Mouse (Mus musculus) intestine, embryonic 15.5 days (tissue): ENCODE measurements at regions not wholly inside any gene's neighbourhood (a gene's known extent, or its start where the extent isn't known, plus 50 kb on each side); places are given as distances from the start of the nearest gene placed in this dataset.

ENCODE experiments used
- ATAC-seq: fragments of 200-750 bp; cut with Nextera tagmentation; 2 replicates; pipeline ENCODE4 v1.8.0; 2017; ENCODE audit warnings: moderate TSS enrichment, moderate library complexity
- H3K27ac ChIP-seq: fragments of 300-500 bp; sonication (generic); 2 replicates; pipeline ENCODE4 v1.5.1; 2015; ENCODE audit warnings: mild to moderate bottlenecking, inconsistent platforms
- H3K27me3 ChIP-seq: fragments of 300-500 bp; sonication (generic); replicated peaks from 2 replicates; pipeline ENCODE4 v1.6.1; 2015; ENCODE audit warnings: inconsistent platforms
- H3K36me3 ChIP-seq: fragments of 300-500 bp; sonication (generic); 2 replicates; pipeline ENCODE4 v1.6.1; 2015; ENCODE audit warnings: inconsistent platforms
- H3K4me1 ChIP-seq: fragments of 300-500 bp; sonication (generic); replicated peaks from 2 replicates; pipeline ENCODE4 v1.6.1; 2015; ENCODE audit warnings: inconsistent platforms
- H3K4me2 ChIP-seq: fragments of 300-500 bp; sonication (generic); replicated peaks from 2 replicates; pipeline ENCODE4 v1.6.1; 2015; ENCODE audit warnings: mild to moderate bottlenecking, inconsistent platforms
- H3K4me3 ChIP-seq: fragments of 300-500 bp; sonication (generic); replicated peaks from 2 replicates; pipeline ENCODE4 v1.5.1; 2015; ENCODE audit warnings: inconsistent platforms
- H3K9ac ChIP-seq: fragments of 300-500 bp; sonication (generic); 2 replicates; pipeline ENCODE4 v1.6.1; 2015; ENCODE audit warnings: inconsistent platforms
- H3K9me3 ChIP-seq: fragments of 300-500 bp; sonication (generic); 2 replicates; pipeline ENCODE4 v1.6.1; 2016; ENCODE audit warnings: inconsistent platforms
- WGBS: fragments of 180-500 bp; shearing (Covaris S2); methylation state at CpG from one replicate; pipeline ENCODE4 v1.1.7; 2015; 5-methylcytosine and 5-hydroxymethylcytosine counted together

DNA sequence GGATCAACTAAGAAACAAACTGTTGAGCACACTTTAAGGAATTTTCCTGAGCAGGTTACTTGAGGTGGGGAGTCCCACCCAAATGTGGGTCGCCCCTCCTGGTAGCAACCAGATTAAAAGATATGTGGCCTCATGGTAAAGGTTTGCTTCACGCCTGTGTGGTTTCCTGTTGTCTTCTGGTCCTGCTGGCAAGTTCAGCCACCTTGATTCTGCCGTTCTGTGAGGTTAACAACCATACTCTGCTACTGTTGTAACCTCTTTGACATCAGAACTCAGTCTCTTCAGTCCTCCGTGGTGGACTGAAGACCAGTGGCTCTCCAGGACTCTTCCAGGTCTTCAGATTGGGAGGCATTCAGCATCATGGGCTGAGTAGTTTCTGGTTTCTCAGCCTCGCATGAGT, 127.1 kb upstream of the Sp4 start:
- Histone ChIP-seq H3K36me3 (no peaks in the 10 kb centered on the region), H3K4me1 (no peaks in the 10 kb centered on the region), H3K27me3 (no peaks in the 10 kb centered on the region), H3K9ac (no peak overlapping the region), H3K4me2 (no peak overlapping the region), H3K9me3 (no peaks in the 10 kb centered on the region), H3K4me3 (no peak overlapping the region), H3K27ac (no peak overlapping the region)
- 78% methylated on average over 5 of the region's 5 CpGs for WGBS
- no peak for ATAC-seq

DNA sequence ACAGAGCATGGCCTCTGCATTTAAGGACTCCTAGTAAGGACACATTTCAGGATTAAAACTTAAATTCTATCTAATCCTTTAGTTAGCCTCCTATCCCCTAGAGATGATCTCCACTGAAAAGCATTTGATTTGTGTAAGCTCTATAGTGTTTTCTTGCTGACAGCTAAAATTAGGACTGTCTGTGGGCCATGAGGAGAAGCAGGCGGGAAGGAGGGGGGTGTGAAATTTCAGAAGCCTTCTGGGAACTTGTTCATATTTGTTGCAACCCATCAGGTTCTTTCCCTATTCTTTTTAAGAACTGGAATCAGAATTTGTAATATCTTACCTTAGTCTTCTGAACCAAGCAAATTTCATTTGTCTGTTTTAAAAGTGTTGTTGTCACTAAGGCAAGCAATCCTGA, 114.7 kb upstream of the Sp4 start:
- no peak overlapping the region for H3K27ac ChIP-seq
- no peak overlapping the region for H3K4me3 ChIP-seq
- H3K4me2 ChIP-seq = no peak overlapping the region
- H3K4me1 ChIP-seq = no peaks in the 10 kb centered on the region
- 85% methylated on average over 1 of the region's 1 CpGs for WGBS
- no peak overlapping the region for H3K9ac ChIP-seq
- no peak for ATAC-seq
- H3K27me3 ChIP-seq = no peaks in the 10 kb centered on the region
- H3K36me3 ChIP-seq = no peaks in the 10 kb centered on the region
- no peaks in the 10 kb centered on the region for H3K9me3 ChIP-seq

DNA sequence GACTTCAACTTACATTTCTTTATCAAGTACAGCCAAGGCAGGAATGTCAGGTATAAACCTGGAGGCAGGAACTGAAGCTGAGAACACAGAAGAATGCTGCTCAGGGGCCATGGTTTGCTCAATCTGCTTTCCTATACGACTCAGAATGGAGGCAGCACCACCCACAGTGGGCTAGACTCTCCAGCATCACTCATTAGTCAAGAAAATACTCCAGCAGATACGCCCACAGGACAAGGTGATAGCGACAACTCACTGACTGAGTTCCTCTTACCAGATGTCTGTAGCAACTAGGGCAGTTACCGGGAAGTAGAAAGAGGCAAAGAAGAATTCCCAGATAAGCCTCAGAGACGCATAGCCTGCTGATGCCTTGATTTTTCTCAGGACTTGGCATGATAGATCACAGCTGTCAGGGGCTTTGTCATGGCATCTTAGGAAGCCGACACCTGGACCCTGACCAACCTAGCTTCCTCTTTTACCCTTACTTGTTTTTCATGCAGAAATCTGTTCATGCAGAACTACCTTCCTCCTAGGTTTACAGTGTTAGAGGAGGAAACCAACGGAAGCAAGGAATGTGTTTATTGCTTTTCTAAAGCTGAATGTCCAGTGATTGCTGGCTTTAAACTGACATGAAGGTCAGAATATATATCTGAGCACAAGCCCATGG, 110.7 kb upstream of the Sp4 start:
- Histone ChIP-seq H3K36me3 (no peaks in the 10 kb centered on the region), H3K9ac (no peak overlapping the region), H3K9me3 (no peaks in the 10 kb centered on the region), H3K27me3 (no peaks in the 10 kb centered on the region), H3K4me3 (no peak overlapping the region), H3K4me1 (no peaks in the 10 kb centered on the region), H3K27ac (no peak overlapping the region), H3K4me2 (no peak overlapping the region)
- WGBS = 45% methylated on average over 7 of the region's 7 CpGs
- no peak for ATAC-seq

DNA sequence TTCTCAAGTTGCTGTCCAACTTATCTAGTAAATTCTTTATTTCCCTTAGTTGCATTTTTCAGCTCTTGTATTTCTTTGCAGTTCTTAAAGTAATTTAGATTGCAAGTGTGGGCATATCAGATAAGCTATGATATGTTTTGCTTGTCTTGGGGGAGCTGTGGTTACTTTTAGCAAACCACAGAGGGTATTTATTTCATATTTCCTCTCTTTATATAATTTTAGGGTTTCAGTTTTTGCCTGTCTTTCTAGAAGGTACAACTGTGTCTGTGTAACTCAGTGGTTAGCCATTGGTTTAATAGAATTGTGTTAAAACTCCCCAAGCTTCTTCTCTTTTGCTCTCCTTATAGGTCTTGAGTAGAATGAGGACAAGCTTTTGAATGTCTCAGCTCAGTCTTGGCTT, 109.7 kb upstream of the Sp4 start:
- Histone ChIP-seq H3K4me2 (no peak overlapping the region), H3K9me3 (no peaks in the 10 kb centered on the region), H3K27ac (no peak overlapping the region), H3K9ac (no peak overlapping the region), H3K4me3 (no peak overlapping the region), H3K27me3 (no peaks in the 10 kb centered on the region), H3K36me3 (no peaks in the 10 kb centered on the region), H3K4me1 (no peaks in the 10 kb centered on the region)
- ATAC-seq = no peak

DNA sequence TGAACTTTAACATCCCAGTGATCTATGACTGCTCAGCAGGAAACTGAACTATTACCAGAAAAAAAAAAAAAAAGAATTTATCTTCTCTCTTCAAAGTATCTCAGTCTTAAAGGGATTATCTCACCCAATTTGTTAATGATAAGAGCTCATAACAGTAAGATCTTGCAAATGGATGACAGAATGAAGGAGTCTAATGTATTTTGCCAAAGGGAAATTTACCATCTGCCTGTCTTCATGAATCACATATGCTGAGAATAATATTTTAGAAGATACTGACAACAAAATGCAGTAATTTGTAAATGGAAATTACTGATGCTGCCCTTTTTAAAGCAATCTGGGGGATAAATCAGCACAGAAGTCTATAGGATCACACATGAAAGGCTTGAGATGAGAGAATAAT, 103.9 kb upstream of the Sp4 start:
- no peak for ATAC-seq

DNA sequence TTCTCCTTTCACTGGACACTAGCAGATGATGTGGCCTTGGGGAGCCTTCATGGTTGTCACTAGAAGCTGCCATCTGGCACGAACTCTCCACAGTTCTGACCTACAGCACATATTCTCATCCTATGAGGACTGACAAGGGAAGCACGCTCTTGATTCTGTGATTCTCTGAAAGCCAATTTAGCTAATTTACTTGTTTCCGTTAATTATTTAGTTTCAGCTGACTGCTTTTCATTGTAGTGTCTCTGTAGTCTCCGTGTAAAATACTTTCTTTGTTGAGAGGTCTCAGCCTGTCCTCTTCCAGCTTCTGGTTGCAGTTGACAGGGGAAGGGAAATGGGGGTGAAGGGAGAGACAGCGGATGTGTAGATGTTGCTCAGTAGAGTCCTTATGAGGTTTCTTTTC, 102.9 kb upstream of the Sp4 start:
- no peaks in the 10 kb centered on the region for H3K4me1 ChIP-seq
- no peak for ATAC-seq
- no peak overlapping the region for H3K9ac ChIP-seq
- 72% methylated on average over 5 of the region's 5 CpGs for WGBS
- no peak overlapping the region for H3K4me2 ChIP-seq
- H3K27me3 ChIP-seq = no peaks in the 10 kb centered on the region
- no peaks in the 10 kb centered on the region for H3K9me3 ChIP-seq
- H3K4me3 ChIP-seq = no peak overlapping the region
- no peaks in the 10 kb centered on the region for H3K36me3 ChIP-seq
- H3K27ac ChIP-seq = no peak overlapping the region

More for the DNA sequence above, 103.9 kb upstream of the Sp4 start:
- no peak overlapping the region for H3K4me3 ChIP-seq
- no peak overlapping the region for H3K9ac ChIP-seq
- no peaks in the 10 kb centered on the region for H3K9me3 ChIP-seq
- H3K4me1 ChIP-seq = no peaks in the 10 kb centered on the region
- no peak overlapping the region for H3K27ac ChIP-seq
- H3K4me2 ChIP-seq = no peak overlapping the region
- no peaks in the 10 kb centered on the region for H3K27me3 ChIP-seq
- H3K36me3 ChIP-seq = no peaks in the 10 kb centered on the region

DNA sequence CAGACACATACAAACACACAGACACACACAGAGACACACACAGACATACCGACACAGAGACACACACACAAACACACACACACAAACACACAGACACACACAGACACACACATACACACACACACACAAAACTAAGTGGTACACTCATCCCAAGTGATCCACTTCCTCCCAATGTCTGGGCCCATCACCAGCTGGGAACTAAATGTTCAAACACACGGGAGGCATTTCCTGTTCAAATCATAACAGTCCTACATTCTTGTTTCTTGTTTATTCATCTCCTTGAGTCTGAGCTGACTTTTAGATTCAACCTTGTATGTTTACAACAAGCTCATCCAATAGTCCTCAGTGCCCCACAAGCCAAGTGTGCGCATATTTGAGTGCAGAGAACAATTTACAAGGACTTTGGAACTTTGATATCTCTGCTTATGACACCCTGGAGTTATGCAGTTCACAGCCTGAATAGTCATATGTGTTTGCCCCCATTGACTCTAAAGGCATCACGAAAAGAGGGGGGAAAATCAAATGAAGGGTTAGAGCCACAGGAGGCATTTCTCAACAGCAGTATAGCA, 102.4 kb upstream of the Sp4 start:
- no peaks in the 10 kb centered on the region for H3K4me1 ChIP-seq
- 41% methylated on average over 4 of the region's 4 CpGs for WGBS
- ATAC-seq = peak; percentile 90
- H3K27ac ChIP-seq = no peak overlapping the region
- no peaks in the 10 kb centered on the region for H3K36me3 ChIP-seq
- no peak overlapping the region for H3K4me2 ChIP-seq
- no peak overlapping the region for H3K4me3 ChIP-seq
- H3K9me3 ChIP-seq = no peaks in the 10 kb centered on the region
- H3K9ac ChIP-seq = no peak overlapping the region
- H3K27me3 ChIP-seq = no peaks in the 10 kb centered on the region

DNA sequence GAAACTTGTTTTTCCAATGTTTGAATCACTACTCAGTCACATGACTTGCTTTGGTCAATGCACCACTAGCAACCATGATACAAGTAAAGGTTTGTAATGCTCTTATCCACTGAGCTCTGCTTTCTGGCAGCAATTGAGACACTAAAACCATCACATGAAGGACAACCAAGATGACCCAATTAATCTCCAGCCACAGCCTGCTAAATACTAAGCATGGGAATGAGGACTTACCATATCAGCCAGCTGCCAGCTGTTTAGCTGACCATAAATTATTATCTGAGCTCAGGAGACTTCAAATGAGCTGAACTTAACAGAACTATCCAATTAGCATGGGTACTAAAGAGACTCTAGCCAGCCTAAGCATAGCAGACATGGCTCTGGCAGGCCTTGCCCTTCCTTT, 100.1 kb upstream of the Sp4 start:
- no peaks in the 10 kb centered on the region for H3K36me3 ChIP-seq
- H3K4me2 ChIP-seq = no peak overlapping the region
- no peaks in the 10 kb centered on the region for H3K4me1 ChIP-seq
- H3K27me3 ChIP-seq = no peaks in the 10 kb centered on the region
- ATAC-seq = no peak
- no peaks in the 10 kb centered on the region for H3K9me3 ChIP-seq
- H3K27ac ChIP-seq = no peak overlapping the region
- H3K9ac ChIP-seq = no peak overlapping the region
- H3K4me3 ChIP-seq = no peak overlapping the region

DNA sequence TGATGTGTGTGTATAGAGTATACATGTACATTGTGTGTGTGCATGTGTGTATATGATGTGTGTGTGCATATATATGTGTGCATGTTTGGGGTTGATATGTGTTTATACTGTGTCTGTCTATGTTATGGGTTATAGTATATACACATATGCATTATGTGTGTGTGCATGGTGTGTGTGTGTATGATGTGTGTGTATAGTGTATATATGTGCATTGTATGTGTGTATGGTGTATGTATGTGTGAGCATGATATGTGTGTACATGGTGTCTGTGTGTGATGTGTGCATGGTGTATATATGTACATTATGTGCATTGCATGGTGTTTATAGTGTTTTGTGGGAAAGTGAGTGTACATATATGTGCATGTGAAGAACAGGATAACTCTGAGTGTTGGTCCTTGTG, 90.4 kb upstream of the Sp4 start:
- Histone ChIP-seq H3K9me3 (no peaks in the 10 kb centered on the region), H3K36me3 (no peaks in the 10 kb centered on the region), H3K4me1 (no peaks in the 10 kb centered on the region), H3K27me3 (no peaks in the 10 kb centered on the region), H3K27ac (no peak overlapping the region), H3K4me2 (no peak overlapping the region), H3K9ac (no peak overlapping the region), H3K4me3 (no peak overlapping the region)
- no peak for ATAC-seq

DNA sequence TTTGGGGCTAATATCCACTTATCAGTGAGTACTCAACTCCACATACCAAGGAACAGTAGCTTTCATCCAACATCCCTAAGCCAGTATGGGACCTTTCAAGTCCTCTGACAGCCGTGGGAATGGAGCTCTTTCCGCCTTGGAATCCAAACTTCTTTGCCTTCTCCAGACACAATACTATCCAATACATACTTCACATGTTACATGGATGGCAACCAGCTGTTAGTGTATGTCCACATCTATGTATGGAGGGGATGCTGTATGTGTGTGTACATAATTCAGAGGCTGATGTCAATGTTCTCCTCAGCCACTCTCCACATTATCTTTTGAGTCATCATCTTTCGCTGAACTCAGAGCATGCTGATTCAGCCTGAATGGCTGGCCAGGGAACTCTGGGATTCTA, 79.8 kb upstream of the Sp4 start:
- WGBS = 85% methylated on average over 3 of the region's 3 CpGs
- ATAC-seq = 0 out of 2 replicates have a peak, but pooled peaks have one; percentile 12

DNA sequence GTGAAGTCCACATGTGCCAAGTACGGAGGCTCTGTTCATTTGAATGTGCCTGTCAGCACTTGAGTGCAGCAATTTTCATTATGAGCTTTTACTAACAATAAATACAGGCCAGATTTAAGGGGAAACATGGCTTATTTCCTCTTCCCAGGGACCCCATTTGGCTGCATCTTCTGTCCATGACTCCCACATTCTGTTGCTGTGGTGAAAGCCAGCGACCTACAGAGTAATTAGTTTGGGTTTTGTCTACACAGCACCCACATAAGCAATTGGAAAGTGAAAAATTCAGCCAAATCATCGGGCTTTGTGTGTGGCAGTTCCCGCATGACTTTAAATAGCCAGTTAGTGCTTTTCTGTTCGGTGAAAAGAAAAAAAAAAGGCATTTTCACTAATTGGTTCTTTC, 76.7 kb upstream of the Sp4 start:
- ATAC-seq = no peak

More for the DNA sequence above, 79.8 kb upstream of the Sp4 start:
- no peaks in the 10 kb centered on the region for H3K4me1 ChIP-seq
- H3K27me3 ChIP-seq = no peaks in the 10 kb centered on the region
- no peaks in the 10 kb centered on the region for H3K36me3 ChIP-seq
- H3K27ac ChIP-seq = no peak overlapping the region
- no peaks in the 10 kb centered on the region for H3K9me3 ChIP-seq
- no peak overlapping the region for H3K4me3 ChIP-seq
- H3K4me2 ChIP-seq = no peak overlapping the region
- no peak overlapping the region for H3K9ac ChIP-seq

DNA sequence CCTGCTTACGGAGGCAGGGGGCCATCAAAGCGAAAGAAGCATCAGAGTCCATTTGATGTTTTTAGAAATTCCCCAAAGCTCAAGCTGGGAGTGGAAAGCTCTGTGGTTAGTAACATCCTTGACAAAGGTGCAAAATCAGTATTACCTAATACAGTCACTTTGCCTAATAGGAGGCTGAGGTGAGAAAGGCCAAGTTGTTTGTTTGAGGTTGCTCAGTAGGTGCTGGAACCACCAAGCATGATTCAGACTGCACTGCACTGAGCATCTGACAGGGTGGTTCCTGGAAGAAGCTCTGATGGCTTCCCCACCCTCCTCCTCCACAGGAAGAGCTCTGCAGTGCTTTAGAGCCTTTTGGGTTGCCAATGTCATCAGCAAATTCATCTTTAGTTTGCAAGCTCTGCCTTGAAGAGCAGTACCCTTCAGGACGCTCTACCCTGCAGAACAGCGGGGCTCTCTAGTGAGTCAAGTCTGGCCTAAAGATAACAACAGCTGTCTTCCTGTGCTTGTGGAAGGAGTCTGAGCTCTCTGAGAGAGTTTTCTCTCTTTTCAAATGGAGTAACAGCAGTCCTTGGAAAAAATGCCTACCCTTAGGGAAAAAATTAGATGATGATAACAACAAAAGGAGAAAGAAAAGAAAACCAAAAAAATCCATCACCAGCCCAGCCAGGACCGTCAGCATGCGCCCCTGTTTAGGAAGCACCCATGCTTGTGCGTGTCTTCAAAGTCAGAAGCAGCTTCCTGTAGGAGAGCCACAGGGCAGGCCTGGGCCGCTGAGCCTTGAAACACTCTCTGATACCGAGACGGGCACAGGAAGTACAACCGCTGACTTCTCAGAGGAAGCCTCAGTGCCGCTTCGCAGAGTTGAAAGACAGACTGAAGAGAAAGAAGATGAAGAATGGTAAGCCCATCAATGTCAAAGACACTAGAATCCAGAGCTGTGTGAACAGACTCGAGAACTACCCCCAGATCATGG, 75.6 kb upstream of the Sp4 start:
- WGBS = 80% methylated on average over 14 of the region's 14 CpGs
- no peak overlapping the region for H3K4me2 ChIP-seq
- H3K9ac ChIP-seq = no peak overlapping the region
- H3K36me3 ChIP-seq = no peaks in the 10 kb centered on the region
- no peaks in the 10 kb centered on the region for H3K9me3 ChIP-seq
- no peaks in the 10 kb centered on the region for H3K4me1 ChIP-seq
- no peak overlapping the region for H3K4me3 ChIP-seq
- ATAC-seq = no peak
- H3K27me3 ChIP-seq = no peaks in the 10 kb centered on the region
- no peak overlapping the region for H3K27ac ChIP-seq

More for the DNA sequence above, 76.7 kb upstream of the Sp4 start:
- H3K36me3 ChIP-seq = no peaks in the 10 kb centered on the region
- H3K4me3 ChIP-seq = no peak overlapping the region
- no peaks in the 10 kb centered on the region for H3K9me3 ChIP-seq
- no peaks in the 10 kb centered on the region for H3K4me1 ChIP-seq
- no peak overlapping the region for H3K4me2 ChIP-seq
- H3K27me3 ChIP-seq = no peaks in the 10 kb centered on the region
- no peak overlapping the region for H3K27ac ChIP-seq
- 83% methylated on average over 5 of the region's 5 CpGs for WGBS
- no peak overlapping the region for H3K9ac ChIP-seq

DNA sequence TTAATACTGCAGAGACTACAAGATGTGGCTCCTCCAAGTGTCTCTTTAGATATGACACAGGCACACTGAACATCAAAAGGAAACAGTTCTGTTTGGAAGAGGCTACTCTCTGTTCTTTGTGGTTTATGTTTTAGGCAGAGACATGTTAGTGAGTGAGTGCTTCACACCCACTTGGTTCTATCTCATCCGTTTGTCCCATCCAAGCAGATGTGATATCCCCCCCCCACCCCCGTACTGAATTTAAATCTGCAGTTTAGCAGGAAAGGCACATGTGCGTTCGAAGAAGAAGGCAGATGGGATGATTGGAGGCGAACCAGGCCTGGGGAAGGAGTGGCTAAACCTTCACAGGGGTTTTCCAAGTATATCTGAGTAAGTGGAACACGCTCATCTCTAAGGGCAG, 72.0 kb upstream of the Sp4 start:
- no peak overlapping the region for H3K9ac ChIP-seq
- H3K9me3 ChIP-seq = no peaks in the 10 kb centered on the region
- H3K4me2 ChIP-seq = no peak overlapping the region
- H3K4me1 ChIP-seq = no peaks in the 10 kb centered on the region
- no peak for ATAC-seq
- no peaks in the 10 kb centered on the region for H3K27me3 ChIP-seq
- no peak overlapping the region for H3K4me3 ChIP-seq
- H3K36me3 ChIP-seq = no peaks in the 10 kb centered on the region
- no peak overlapping the region for H3K27ac ChIP-seq
- whole genome bisulfite sequencing = 75% methylated on average over 6 of the region's 6 CpGs
